Mouse (Mus musculus): ENCODE results near the gene Syt7. TPM values are rescaled to one million over a fixed set of nuclear protein-coding genes. Genes with fewer than 3 reads are reported as not detected.

The Syt7 gene
- polyA plus RNA-seq, 2 experiments from 2014 or later = 0.05 TPM; not detected in 1

DNA sequence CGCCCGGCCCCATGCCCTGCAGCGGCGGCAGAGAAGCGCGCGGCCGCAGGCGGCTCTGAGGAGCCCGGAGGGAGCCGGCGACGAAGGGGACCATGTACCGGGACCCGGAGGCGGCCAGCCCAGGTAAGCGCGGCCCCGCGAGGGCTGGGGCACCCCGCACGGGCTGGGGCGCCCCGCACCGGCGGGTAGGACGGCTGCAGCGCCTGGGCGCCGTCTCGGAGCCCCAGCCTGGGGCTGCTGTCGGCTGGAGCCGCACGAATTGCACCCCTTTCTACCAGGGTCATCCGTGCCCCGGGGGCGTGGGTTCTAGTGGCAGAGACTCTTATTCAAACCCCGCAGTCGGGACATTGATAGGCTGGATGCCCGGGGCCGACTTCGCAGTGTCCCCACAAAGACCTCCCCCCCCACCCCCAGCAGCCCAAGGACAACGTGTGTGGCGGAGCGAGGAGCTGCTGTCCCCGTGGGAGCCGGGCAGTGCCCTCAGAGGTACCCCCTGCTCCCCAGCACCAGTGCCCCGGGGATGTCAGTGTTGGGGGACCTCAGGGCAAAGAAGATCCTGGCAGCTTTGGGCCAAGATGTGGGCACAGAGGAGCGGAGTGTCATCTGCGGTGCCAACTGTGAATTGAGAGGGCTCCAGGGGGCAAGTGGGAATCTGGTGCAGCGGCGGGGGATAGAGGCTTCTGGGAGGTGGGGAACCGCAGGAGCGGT lies 655 bp downstream of the Syt7 start:
- no peak for ATAC-seq

DNA sequence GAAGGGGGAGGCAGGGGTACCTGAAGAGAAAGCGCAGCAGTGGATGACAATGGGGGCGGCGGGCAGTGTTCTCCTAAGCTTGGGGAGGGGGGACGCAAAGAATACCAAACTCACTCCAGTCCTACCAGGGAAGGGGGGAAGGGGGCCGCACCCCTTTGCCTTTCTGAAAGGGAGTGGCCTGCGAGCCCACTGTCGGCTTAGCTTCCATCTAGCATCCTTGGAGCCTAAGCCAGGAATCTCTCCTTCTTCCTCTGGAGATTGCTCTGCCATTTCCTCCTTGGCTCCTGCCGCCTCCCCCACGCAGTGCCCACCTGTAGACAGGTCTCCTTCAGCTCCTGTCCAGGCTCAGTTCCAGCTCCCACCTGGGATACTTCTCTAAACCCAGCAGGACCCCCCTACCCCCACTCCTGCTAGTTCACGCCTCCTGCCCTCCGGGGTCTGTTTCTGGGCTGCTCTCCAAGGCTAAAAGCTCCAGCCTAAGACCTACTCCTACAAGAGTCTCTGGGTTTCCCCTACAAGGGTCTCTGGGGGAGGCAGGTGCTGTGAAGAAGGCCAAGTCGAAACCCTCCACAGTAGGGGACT lies 1.3 kb downstream of the Syt7 start:
- no peak for ATAC-seq

DNA sequence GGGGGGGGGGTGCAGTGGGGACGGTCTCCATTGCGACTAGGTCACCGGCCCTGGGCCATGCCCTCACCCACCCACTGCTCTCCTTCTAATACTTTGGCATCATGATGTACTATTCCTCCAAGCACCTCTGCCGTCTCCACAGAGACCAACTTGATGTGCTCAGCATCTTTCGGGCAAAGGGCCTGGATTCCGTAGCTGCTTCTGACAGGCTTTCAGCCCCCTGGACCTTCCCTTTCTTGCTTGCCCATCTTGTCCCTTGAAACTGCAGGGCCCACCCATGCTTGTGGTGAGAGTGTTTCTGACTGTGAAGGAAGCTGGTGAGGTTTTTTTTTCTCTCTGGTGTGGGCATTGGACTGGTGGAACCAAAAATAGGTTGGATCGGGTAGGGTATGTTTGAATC lies 2.1 kb downstream of the Syt7 start:
- ATAC-seq = no peak

DNA sequence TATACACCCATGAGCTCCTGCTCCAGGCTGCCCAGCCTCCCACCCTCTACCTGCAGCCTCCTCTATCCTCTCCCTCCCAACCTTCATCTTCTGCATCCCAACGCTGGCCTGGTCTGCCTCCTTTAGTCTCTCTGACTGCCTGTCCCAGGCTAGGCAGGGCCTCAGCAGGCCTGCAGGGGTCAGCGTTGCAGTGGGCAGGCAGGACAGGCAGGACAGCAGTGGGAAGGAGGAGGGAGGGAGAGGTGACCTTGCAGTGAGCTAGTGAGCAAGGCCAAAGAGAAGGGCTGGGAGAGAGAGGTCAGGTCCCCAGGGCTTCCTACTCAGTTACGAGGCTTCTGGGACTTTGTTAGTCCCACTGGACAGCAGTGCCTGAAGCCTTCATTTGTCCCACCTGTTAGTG lies 3.1 kb downstream of the Syt7 start:
- no peak for ATAC-seq

DNA sequence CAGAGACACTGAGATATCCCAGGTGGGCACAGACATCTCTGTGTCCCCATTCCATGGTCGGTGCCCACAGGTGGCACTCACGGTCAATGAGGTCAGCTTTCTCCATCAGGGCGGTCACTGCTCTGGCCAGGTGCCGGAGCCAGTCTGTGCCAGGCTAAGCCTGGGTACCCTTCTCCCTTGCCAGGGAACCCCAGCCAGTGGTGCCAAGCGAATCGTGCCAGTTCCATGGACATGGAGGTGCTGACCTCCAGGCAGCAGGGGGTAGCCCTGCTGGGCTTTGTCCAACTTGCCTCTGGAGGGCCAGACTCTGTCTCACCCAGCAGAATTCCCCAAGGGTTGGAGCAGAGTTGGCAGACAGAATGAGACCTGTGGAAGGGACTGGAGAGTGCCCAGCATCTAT lies 4.6 kb downstream of the Syt7 start:
- no peak for ATAC-seq

DNA sequence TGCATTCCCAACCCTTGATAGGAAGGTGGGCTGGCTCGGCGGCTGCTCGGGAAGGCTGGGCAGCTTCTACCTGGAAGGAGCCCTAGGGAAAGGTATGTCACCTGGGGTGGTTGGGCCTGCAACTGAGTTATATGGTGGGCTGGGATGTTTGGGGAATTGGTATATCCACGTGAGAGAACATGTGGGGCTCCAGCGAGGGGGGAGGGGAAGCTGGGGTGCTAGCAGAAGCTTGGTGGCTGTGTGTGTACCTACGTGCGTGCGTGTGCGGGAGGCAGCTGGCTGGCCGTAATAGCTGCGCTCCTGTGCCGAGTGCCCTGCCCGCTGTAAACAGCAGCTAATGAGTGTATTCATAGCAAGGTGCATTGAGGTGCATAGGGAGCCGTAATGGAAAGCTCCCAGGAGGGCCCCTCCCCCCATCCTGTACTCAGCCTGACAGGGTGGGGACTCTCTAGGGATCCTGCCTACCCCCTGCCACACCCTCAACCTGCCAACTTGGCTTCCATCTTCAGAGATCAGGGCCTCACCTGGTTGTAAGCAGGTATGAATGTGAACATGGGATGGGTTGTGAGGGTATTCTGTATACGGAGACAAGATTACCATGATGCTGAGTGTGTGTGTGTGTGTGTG lies 5.1 kb downstream of the Syt7 start:
- ATAC-seq = no peak

DNA sequence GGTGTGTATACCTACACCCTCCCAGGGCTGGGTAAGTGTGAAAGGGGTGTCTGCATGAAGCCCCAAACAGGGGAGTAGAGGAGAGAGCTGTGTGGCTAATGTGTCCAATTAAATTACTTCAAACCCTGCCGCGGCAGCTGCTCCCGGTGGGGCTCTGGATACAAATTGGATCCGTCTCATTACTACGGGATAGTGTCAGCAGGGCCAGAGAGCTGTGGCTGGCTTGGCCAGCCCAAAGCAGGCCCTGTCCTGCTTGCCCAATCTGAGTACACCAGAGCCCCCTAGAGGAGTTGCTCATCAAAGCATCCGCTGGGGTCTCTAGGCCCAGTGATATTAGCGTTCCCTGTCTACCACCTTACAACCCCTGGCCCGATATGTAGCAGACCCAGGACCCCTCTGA lies 6.3 kb downstream of the Syt7 start:
- ATAC-seq = no peak

DNA sequence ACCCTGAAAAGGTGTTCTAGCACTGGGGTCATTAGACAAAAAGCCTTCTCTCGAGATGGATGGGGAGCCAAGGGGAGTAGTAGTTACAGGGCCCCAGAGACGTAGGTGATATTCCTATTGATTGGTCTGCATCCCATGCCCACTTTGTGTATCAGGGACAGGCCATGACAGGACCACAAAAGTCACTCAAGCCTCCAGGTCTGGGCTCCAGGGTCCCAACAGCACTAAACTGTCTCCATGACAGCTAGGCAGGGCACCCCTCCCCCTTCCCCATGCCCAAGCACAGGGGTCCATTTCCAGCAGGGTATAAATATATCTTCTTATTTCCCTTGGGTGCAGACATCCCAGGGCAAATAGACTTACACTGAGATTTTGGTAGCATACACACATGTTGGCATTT lies 8.1 kb downstream of the Syt7 start:
- no peak for ATAC-seq

DNA sequence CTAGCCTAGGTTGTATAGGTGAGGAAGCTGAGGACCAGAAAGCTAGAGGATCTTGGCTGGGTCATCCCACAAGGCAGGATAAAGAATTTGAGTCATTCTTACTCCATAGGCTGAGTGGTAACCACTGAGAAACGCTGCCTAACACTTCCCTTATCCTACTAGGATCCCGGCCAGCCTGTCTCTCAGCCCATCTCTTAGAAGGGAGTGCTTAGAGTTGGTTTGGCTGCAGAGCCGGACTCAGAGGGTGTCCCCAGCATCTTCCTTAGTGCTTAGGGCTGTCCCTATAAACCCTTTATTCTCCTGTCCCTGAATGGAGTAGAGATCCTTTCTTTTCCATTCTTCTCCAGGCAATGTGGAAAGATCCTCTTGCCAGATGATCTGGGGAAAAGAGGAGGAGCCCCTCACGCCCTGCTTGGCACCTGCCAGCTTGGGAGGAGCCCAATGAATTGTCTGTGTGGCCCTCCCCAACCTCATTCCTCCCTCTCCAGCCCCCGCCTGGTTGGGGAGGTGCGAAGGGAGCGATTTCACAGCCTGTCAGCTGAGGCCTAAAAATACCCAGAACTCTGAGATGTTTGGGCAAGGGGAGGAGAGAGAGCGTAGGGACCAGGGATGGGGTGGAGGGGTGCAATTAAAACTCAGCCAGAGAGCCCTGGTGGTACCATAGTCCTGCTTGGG lies 8.7 kb downstream of the Syt7 start:
- ATAC-seq = no peak

DNA sequence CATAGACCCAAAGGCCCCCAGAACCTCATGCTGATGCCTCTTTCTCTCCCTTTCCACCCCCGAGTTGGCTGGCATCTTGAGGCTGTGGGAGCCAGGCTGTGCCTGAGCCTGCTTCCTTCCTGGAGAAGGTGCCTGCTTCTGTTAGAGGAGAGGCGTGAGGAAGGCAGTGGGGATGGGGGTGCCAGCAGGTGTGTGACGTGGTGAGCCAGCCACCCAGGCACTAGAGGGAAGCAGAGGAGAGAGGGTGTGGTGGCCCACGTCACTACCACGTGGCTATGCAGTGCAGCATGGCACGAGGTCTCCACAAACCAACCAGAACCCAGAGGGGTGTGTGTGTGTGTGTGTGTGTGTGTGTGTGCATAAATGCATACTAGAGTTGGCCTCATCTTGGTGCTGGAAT lies 9.4 kb downstream of the Syt7 start:
- no peak for ATAC-seq

DNA sequence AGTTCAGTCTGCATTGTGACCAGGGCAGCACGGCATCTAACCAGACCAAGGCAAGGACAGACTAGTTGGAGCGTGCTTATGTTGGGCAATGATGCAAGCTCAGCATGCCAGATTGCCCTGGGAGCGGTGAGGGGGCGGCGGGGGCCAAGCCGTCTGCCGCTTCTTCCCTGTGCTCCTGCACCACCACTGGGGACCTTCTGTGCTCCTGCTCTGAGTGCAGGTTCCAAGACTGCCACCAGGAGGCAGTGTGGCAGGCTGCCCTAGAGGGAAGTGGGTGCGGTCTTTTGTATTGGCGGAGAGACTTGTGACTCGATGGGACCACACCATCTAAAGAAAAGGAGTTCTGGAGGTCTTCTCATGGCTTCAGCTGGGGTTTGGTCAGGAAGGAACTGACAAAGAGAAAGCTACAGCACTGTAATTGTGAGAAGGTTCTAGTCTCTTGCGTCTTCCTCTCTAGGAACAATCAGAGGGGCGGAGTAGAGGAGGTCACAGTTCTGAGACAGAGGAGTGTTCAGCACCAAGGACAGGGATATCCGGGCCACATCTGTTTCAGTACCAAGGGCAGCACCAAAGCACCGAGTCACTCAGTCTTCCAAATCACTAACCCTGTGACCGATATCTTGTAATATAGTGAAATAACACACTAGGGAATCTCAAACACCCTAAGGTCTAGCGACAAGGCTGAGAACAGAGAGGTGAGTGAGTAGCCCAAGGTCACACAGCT lies 14.0 kb downstream of the Syt7 start:
- ATAC-seq = no peak

DNA sequence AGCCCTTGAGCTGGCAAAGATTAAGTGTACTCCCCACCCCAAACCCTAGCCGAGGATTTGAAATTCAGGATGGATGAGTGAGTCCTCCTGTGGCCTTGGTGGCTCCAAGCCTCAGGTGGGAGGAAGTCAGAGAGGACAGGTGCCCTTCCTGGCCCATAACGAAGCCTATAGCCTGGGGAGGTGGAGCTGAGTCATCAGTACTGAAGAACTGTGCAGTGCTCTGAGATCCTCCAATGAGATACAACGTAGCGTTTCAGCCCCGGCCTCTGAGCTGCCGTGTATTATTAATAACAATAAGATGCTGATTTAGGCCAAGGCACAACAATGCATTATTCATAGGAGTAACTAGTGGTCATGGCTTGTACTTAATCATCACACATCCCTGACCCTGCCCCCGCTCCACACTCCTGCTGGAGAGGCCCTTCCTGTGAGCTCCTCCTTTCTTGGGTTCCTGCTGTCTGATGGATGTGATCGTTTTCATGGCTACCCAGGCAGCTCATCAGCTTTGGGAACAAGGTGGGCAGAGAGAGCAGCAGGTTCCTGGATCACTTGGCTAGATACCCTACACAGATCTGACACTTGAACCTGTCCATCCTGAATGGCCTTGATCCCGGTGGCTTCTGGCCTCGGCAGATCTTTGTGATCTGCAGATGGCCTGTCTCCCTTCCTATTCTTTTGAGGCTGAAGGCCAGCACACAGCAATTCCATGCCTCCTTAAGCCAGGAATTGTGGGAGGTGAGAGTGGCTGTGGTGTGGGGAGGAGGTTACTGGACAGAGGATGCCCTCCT lies 14.9 kb downstream of the Syt7 start:
- no peak for ATAC-seq

DNA sequence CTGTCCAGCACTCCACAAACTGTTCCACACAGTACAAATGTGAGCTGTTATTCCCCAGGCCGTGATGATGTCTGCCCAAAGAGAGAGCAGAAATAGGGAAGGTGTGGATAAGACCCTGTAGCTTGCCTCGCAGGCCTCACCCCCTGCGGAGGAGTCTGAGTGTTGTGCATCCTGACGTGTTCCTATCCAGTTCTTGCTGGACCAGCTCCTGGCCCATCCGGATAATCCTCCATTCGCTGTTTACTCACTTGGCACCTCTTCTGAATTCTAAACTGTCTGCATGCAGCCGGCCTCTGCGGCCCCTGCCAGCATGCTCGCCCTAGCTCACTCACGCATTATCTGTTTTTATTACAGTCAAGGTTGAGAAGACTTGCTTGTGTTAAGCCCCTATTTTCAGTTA lies 15.5 kb downstream of the Syt7 start:
- ATAC-seq = no peak

DNA sequence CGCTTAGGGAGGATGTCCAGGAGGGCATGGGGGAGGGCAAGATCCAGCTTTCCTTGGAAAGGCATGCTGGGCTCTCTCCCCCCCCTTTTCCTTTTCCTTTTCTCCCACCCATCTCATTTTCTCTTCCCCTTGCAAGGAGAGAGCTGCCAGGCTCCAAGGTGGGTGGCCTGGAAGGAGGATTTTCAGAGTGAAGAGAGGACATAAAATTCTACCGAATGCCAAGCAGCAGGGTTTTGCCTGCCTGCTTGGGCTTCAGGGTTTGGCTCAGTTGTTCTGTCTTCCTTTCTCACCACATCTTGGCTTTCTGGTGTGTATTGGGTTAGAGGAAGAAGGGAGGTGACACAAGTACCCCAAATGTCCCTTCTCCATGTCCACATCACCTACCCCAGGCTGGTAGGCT lies 16.0 kb downstream of the Syt7 start:
- ATAC-seq = no peak

DNA sequence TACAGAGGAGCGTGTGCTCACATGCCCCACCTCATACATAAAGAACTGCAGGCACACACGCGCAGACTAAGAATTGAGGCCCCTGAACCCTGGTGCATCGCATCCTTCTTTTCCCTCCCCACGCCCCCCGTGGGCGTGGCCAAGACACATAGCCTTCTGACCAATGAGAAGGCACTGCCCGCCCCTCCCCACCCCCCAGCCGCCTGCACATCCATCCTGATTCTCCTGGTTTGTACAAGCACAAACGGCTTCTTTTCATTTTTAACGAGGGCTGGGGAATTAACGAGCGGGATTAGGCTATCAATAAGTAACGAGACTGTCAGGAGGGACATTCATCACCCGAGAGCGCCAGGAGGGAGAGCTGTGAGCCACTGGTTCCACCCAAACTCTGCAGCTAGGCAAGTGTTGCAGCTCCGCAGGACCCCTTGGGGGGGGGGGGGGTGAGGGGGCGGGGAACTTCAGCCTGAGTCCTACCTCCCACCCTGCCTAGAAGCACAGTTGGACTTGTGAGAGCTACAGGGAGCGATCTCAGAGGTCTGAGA lies 24.9 kb downstream of the Syt7 start:
- ATAC-seq = no peak

DNA sequence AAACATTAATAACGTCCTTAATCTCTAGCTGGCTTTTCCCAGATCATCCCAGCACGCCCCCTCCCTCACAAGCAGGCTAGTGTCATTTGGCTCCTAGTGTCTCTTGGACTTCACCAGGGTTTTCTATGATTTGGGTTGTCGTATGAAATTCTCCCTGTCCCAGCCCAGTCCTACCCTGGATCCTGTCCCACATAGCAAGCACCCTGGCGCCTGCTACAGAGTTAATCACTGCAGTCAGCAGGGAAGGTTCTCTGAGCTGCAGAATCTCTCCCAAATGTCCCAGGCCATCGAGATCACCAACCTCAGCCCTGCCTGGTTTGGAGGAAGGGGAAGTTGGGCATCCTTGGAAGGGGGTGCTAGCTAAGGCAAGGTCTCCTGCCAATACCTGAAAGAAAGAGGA lies 26.6 kb downstream of the Syt7 start:
- ATAC-seq = no peak

DNA sequence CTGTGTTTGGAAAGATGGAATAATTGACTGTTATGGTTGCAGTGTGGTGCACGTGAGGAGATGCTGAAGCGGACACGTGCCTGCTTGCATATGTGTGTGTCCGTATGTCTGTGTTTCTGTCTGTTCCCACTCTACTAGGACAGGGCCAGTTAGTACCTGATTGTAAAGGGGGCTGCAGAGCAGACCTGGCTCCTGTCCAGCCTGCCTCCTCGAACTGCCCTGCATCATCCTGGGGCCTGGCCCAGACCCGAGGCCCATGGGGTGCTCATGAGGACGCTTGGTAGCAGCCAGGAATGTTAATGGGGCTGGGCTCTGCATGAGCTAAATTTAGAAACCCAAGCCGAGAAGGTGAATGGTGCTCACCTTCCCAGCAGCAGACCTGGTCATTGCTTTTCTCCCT lies 28.0 kb downstream of the Syt7 start:
- no peak for ATAC-seq

DNA sequence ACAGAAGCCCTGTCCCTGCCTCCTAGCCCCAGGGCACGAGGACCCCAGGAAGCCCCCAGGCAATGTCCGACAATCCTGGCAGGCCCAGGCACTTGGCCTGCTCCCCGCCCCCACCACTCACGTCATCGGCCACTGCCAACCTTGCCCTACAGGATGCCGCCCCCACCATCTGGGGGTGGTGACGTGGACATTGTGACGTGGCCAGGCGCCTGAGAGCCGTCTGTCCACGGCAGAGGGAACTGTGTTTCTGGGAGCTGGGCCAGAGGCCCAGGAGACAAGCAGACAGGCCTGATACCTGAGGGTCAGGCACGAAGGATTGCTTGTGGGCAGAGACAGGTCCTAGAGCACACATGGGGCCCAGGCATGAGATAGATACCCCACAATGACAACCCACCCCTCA lies 28.5 kb downstream of the Syt7 start:
- ATAC-seq = no peak

DNA sequence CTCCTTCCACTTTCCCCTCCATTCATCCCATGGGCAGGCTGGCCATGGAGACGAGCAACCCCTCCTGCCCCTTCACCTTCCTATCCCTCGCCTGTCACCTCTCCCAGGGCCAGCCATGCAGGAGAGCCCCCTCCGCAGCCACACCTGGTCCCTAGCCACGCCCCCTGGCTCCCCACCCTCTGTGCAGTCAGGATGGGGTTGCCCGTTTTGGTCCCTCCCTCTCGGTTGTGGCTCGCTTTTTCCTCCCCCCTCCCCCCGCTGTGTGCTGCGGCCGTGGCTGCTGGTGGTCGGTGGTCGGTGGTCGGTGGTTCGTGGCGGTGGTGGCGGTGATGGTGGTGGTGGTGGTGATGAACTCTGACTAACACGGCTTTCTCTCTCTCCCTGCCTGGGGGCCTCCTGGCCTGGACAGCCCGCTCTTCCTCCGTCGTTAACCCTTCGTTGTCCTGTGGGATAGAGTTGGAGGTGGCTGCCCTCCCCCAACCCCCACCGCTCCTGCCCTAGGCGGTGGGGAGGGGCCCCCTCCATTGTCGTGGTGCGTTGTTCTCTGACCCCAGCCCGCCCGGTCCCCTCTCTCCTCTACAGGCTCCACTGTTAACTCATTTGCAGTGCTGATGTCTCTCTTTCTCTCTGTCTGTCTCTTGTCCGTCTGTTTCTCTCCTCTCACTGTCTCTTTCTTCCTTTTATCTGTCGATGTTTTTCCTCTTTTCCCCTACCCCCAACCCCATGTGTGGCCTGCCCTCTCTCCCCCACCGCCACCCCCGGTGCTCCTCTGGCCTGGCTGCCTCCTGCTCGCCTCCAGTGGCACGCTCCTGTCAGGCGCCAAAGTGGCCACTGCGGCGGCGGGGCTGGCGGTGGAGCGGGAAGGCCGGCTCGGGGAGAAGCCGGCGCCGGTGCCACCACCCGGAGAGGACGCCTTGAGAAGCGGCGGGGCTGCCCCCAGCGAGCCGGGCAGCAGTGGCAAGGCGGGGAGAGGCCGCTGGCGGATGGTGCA lies 33.4 kb downstream of the Syt7 start:
- ATAC-seq = no peak

DNA sequence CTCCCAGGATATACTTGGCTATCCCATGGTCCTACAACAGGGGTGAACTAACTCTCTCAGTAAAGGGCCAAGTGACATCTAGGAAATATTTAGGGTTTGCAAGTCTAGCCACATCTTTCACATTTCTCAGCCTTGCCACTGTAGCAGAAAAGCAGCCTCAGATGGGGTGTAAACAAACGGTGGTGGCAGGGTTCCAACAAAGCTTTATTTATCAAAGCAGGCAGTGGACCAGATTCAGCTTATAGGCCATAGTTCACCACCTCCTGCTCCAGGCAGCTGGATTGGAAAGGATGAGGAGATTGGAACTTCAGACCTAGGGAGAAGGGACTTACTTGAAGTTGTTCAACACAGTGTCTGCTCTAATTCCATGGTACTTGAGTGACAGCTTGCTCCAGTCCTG lies 35.9 kb downstream of the Syt7 start:
- ATAC-seq = no peak

Measured in activated CD4-positive, CD25-positive, alpha-beta regulatory T cell, adult 4 months (primary cell).